Mouse (Mus musculus) erythroblast, embryonic 14.5 days (primary cell): ENCODE results near the gene Hist1h2ah. TPM values are rescaled to one million over a fixed set of nuclear protein-coding genes. Genes with fewer than 3 reads are reported as not detected.

Experiments
- H3K27me3 ChIP-seq: 2 replicates; pipeline ENCODE4 v1.6.1; 2012; ENCODE audit warnings: inconsistent platforms; ENCODE audit not compliant: control insufficient read depth
- H3K36me3 ChIP-seq: 2 replicates; pipeline ENCODE4 v1.6.1; 2012; ENCODE audit warnings: mild to moderate bottlenecking, inconsistent platforms; ENCODE audit not compliant: control insufficient read depth
- H3K4me1 ChIP-seq: 2 replicates; pipeline ENCODE4 v1.6.1; 2012; ENCODE audit warnings: inconsistent platforms; ENCODE audit not compliant: control insufficient read depth
- H3K4me3 ChIP-seq: replicated peaks from 2 replicates; pipeline ENCODE3; 2012; ENCODE audit warnings: moderate library complexity, mild to moderate bottlenecking, inconsistent platforms
- H3K9me3 ChIP-seq: 2 replicates; pipeline ENCODE4 v1.6.1; 2012; ENCODE audit warnings: low read length, inconsistent platforms, mixed read lengths; ENCODE audit not compliant: control insufficient read depth
- GATA1 ChIP-seq: IDR thresholded peaks from 2 replicates; pipeline ENCODE4 v1.6.1; 2012; ENCODE audit warnings: low read length, inconsistent platforms, mixed read lengths
- TAL1 ChIP-seq: IDR thresholded peaks from 3 replicates; pipeline ENCODE4 v1.6.1; 2012; ENCODE audit warnings: low read length, inconsistent platforms, mixed read lengths
- polyA plus RNA-seq: library from polyadenylated mRNA; stranded (reverse); fragments of >175 nt; gene quantifications from 2 replicates; pipeline ENCODE4 v1.2.3, GENCODE M21; 2012

Gene Hist1h2ah
- polyA plus RNA-seq, 1 experiment, result 105 TPM

- Histone ChIP-seq H3K9me3 (no peaks in the 10 kb centered on the region), H3K4me1 (peaks cover 56% of the 10 kb centered on the region)
Observed at GRCm38 (mm10) chr13:22028673-22029460, 6.5 kb downstream of the Hist1h2ah start.

DNA sequence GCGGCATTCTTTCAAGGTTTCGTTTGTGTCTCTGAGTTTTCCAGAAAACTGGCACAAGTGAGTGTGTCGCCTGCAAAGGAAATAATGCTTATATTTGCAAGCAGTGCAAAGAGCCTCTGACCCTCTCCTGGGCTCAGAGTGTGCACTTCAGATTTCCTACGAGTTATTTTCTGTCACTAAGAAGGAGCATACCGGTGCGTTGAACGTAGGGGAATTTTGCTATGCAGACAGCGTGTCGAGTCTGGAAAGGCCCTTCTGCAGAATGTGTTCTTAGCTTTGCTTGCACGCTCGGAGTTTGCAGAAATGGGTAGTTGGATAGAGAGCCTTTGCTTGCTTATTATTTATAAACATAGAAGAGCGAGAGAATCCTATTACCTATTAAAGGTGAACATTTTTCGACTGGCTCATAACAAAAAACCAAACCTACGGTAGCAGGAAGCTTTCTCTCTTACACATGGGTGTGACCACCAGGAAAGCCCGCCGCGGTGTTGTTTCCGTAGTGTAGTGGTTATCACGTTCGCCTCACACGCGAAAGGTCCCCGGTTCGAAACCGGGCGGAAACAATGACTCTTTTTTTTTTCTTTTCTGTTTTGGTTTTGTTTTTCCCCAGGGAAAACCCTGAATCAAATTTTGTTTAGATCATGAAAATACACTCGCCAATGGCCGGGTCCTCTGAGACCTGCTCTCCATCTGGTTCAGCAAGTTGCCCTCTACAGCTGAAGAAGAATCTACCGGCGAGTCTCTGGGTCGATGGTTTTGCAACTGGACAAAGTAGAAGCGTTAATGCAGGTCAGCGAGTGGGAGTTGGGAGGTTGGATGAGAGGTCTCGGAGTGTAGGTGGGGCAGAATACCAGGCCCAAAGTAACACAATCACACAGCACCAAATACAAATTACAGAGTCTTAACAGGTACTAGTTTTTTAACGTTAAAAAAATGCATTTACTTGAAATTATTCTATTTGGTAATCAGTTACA is 9.0 kb downstream of the Hist1h2ah start:
- Histone ChIP-seq H3K4me1 (peaks cover 51% of the 10 kb centered on the region), H3K9me3 (no peaks in the 10 kb centered on the region)
- TF ChIP-seq GATA1 (no peak), TAL1 (no peak)

More at GRCm38 (mm10) chr13:22028673-22029460, 6.5 kb downstream of the Hist1h2ah start:
- TF ChIP-seq TAL1, result no peak
- TF ChIP-seq GATA1, result no peak
- H3K36me3 ChIP-seq, result peaks cover 14% of the 10 kb centered on the region
- peak overlapping the region; percentile 67 for H3K4me3 ChIP-seq
- H3K27me3 ChIP-seq, result no peaks in the 10 kb centered on the region

DNA sequence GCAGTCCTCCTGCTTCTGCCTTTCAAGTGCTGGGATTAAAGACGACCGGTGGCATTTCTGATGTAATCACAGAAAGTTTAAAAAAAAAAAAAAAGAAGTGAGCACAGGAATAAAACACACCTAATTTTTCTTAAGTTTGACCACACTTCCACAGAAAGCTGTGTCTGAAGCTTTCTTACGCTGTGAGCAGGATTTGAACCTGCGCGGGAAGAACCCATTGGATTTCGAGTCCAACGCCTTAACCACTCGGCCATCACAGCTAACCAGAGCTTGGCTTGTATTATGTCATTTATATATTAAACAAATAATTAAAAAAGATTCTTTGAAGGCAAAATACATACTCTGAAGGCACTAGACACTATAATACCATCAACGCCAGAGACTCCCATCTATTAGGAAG is 13.1 kb downstream of the Hist1h2ah start:
- no peaks in the 10 kb centered on the region for H3K36me3 ChIP-seq
- TF ChIP-seq TAL1, result no peak
- no peak for TF ChIP-seq GATA1
- peak overlapping the region; percentile 73 for H3K4me3 ChIP-seq
- no peaks in the 10 kb centered on the region for H3K9me3 ChIP-seq
- H3K27me3 ChIP-seq, result no peaks in the 10 kb centered on the region
- H3K4me1 ChIP-seq, result peaks cover 42% of the 10 kb centered on the region

More for the DNA sequence above, 9.0 kb downstream of the Hist1h2ah start:
- Histone ChIP-seq H3K4me3 (peak overlapping the region; percentile 64), H3K36me3 (peaks cover 2% of the 10 kb centered on the region; the same call in 1 of the 2 replicates), H3K27me3 (no peaks in the 10 kb centered on the region)

DNA sequence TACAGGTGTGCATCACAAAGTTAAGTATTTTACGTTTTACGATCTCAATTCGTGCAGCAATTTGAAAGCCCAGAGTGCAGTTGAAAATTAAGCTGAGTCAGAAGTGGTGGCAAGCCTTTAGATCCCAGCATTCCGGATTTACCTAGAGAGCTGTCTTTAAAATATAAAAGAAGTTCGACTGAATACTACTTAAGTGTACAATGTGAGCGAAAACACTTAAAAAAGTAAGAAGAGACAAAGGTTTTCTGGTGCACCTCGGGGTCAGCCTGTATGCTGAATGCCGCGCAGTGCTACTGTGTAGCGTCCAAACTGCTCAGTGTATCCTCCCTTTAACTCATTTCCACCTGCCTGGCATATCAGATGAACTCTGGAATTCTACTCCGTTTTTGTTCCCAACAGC is 13.8 kb downstream of the Hist1h2ah start:
- Histone ChIP-seq H3K36me3 (no peaks in the 10 kb centered on the region), H3K4me3 (peak overlapping the region; percentile 73), H3K27me3 (no peaks in the 10 kb centered on the region), H3K4me1 (peaks cover 40% of the 10 kb centered on the region), H3K9me3 (no peaks in the 10 kb centered on the region)
- TF ChIP-seq GATA1 (no peak), TAL1 (no peak)

- Histone ChIP-seq H3K9me3 (no peaks in the 10 kb centered on the region), H3K36me3 (no peaks in the 10 kb centered on the region), H3K4me1 (peaks cover 40% of the 10 kb centered on the region), H3K27me3 (no peaks in the 10 kb centered on the region), H3K4me3 (peak overlapping the region; percentile 73)
- no peak for TF ChIP-seq TAL1
- no peak for TF ChIP-seq GATA1
Observed at GRCm38 (mm10) chr13:22020901-22021339, 14.4 kb downstream of the Hist1h2ah start.

GRCm38 (mm10) chr13:22019934-22020835 is 15.2 kb downstream of the Hist1h2ah start:
- no peaks in the 10 kb centered on the region for H3K9me3 ChIP-seq
- no peak for TF ChIP-seq TAL1
- TF ChIP-seq GATA1, result no peak
- no peaks in the 10 kb centered on the region for H3K36me3 ChIP-seq
- H3K4me1 ChIP-seq, result peaks cover 40% of the 10 kb centered on the region
- peak overlapping the region; percentile 73 for H3K4me3 ChIP-seq
- peaks cover 4% of the 10 kb centered on the region for H3K27me3 ChIP-seq

- Histone ChIP-seq H3K4me3 (peak overlapping the region; percentile 49), H3K9me3 (no peaks in the 10 kb centered on the region), H3K4me1 (peaks cover 38% of the 10 kb centered on the region), H3K27me3 (peaks cover 47% of the 10 kb centered on the region), H3K36me3 (no peaks in the 10 kb centered on the region)
- TF ChIP-seq GATA1, result no peak
- TF ChIP-seq TAL1, result no peak
Observed at GRCm38 (mm10) chr13:22015479-22016450, 19.6 kb downstream of the Hist1h2ah start.
